Mouse (Mus musculus) cerebellum, postnatal 4 days (tissue): ENCODE measurements around the gene Olfr653.

ENCODE experiments used
- DNase-seq, 2 experiments: peaks; one replicate each; pipeline ENCODE4 v3.0.0; 2022; ENCODE audit warnings: low spot score in 2 of 2, mixed read lengths in 1 of 2

Gene Olfr653

DNA sequence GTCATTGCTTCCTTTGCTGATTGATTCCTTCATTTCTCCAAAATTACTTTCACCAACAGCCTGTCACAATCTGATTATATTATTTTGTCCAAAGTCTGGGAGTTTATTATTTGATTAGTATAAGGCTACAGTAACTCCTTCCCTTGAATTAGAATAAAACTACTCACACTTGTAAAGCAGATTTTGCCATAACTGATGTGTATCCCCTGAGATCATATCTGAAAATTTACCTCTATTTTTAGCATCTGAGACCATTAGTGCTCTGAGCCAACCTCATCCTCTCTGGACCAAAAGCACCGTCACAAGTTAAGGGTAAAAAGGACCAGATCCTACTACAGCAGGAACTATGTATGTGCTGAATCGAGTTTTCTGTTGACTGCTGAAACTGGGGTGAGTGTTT is at the start of gene Olfr653:
TSS of gene Olfr653 (plus strand) at position 301 of the 400 bp plus-strand sequence.
- DNase-seq: no peak

DNA sequence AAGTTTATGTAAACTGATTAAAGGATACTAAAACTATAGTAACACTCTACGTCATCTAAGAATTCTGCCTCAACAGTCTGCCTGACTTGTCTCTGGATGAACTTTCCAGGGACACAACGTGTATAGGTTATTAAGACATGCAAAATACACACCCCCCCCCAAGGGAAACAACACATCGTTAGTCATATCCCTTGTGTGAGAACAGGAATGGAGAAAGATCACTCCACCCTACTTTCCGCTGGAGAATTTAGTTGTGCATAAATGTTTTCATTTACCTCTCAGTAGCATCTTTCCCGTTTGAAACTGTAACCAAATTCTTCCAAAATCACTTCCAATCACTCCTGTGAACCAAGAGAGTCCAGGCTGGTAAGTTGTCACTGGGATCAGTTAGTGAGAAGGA is 27.3 kb upstream of the Olfr653 start, which contains the start of gene Olfr651:
TSS of gene Olfr651 (plus strand) at position 301 of the 400 bp plus-strand sequence.
- no peak for DNase-seq

DNA sequence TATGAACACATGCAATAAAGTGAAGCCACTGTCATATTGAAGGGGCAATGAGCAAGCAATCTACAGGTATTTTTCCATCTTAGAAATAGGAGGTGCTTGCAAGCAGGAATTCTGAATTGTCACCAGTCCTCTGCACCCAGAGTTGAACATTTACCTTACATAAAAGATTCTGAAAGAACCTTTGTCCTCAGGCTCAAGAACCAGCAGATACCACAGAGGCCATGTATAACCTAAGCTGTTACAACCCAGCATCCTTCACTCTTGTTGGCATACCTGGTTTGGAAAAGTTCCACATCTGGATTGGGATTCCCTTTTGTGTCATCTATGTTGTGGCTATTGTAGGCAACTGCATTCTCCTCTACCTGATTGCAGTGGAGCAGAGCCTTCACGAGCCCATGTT is 24.4 kb upstream of the Olfr653 start:
- no peak for DNase-seq

DNA sequence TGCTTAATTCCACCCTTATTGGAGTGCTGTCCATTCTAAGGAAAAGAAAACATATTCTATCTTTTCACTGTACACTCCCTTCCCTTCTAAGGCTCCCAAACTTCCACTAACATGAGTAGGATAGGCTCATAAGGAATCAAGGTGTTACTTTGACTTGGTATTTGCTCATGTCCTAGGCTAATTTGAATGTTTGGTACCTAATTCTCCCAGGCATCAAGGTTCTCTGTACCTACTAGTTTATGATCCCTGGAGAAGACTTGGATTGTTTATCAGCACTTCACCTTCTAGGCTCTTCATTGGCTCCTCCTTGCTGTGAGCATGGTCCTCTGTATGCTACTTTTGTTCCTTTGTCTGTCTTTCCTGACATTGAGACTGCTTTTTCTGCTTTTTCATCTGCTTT is 16.5 kb upstream of the Olfr653 start, which contains the start of gene Olfr652:
TSS of gene Olfr652 (plus strand) at position 301 of the 400 bp plus-strand sequence.
- DNase-seq: no peak

DNA sequence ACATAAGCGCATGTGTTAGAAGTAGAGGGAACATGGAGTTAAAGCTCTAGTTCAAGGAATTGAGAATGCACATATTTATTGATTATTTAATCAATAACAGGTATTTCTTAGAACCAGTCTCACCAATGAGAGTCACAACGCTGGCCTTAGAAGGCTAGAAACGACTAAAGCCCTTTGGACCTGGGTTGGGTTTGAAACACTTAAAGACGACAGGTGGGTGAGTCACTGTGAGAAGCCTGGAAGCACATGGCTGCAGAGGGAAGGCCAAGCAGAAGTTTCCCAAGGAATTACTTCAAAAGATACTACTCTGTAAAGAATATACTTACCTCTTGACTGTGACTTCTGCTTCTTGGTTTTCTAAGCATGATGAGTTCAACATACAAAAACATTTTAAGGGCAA is 3.7 kb downstream of the Olfr653 start:
- DNase-seq: no peak

DNA sequence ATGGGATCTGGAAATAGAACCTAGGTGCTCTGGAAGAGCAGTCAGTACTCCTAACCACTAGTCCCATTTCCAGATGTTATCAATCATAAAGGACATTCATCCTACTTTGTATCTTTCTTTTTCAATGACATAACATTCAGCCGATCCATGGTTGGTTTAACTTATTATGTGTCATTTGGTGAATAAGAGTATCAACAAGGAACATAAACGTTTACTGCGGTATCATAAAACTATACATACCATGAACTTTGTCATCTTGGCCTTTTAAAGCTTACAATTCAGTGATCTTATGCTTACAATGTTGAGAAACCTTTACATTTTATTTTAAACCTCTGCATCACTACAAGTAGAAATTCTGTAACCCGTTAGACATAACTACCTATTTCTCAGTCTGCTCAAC is 4.3 kb downstream of the Olfr653 start:
- no peak for DNase-seq

DNA sequence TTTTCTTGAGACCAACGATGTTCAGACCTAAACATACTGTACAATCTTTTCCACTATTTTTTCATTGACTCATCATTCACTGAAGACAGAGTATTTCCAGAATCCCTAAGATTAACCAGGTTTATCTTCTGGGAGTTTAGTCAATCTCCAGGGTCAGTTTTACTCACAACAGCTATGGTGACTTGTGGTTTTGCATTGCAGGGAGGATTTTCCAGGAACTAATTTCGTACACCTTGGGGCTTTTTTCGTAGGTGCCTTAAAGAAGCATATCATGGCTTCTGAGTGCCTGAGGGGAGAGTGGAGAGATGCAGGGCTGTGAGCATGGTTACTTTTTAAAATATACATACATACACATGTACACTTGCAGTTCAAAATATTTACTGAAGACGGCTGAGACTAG is 9.6 kb downstream of the Olfr653 start, which contains the start of gene Olfr654:
TSS of gene Olfr654 (plus strand) at position 301 of the 400 bp plus-strand sequence.
- no peak for DNase-seq

DNA sequence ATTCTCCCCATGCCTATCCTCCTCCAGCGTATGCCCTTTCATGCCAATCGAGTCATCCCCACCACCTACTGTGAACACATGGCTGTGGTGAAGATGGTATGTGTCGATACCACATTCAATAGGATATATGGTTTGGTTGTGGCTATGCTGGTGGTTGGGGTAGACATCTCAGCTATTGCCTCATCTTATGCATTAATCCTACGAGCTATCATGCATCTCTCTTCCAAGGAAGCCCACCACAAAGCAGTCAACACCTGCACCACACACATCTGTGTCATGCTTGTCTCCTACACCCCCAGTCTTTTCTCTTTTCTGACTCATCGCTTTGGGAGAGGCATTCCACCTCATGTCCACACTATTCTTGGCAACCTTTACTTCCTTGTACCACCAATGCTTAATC is 11.2 kb downstream of the Olfr653 start:
- no peak for DNase-seq

DNA sequence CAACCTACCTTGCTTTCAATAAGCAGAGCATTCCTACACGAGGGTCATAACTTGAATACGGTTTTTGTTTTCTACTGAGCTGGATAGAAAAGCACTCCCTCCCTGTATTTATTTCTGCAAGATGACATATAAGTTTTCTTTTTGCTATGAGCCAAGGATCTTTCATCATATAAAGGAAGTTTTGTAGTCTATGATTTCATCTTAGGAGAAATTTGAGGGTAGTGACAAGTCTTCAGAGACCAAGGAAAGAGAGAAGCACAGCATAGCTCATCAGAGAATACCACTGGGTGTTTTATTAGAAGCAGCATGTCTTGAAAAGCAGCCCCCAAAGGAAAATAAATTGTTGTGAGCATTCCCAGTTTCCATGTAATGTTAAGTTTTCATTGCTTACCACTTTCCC is 24.6 kb downstream of the Olfr653 start, which contains the start of gene Olfr655:
TSS of gene Olfr655 (minus strand) at position 101 of the 400 bp plus-strand sequence.
- no peak for DNase-seq

DNA sequence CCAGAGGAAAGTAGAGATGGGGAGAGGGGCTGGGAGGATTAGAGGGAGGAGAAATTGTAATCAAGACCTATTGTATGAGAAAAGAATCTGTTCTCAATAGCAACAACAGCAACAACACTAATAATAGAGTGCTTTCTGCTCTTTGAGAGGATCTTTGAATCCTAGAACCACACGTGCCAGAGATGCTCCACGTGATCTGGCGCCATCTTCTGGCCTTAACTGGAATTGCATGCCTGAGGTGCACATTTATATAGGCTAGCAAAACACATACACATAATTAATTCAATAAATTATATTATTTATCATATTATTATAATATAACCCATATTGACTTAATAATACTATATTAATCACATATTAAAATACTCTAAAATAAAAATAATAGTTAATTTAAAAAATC is 26.1 kb downstream of the Olfr653 start:
- peak in 1 of 2 experiments; percentile 10 for DNase-seq

DNA sequence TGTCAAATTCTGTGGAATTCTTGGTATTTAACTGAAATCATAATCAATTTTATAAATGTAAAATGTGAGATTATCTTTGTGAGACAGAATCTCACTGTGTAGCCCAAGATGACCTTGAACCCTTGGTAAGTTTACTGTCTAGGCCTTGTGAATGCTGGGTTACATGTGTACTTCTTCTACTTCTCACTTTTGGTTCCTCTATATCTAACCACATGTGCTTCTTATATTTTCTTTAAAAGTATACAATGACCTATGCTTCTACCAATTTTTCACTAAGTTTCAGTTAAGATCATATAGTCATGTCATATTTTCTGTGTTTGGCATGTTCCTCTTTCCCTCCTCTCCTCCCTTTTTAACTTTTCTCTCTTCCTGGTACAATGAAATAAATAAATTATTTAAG is 27.6 kb downstream of the Olfr653 start:
- no peak for DNase-seq

DNA sequence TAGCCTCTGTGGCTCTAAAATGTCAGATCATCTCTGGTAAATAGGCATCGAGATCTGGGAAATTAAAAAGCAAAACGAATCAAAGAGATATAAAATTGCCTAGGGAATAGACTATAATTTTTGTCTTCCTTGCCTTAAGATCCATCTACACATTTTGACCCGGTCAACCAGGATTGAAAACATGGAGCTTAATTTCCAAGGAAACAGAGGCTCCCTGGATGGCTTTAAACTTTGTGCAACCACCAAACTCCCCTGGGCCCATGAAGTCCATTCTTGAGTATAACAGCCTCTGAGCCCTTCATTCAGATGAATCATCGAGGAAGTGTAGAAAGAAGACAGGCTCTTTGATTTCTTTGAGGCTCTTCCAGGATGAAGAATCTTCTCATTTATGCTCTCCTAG is 36.5 kb downstream of the Olfr653 start, which contains the start of gene Olfr656:
TSS of gene Olfr656 (plus strand) at position 301 of the 400 bp plus-strand sequence.
- no peak for DNase-seq

DNA sequence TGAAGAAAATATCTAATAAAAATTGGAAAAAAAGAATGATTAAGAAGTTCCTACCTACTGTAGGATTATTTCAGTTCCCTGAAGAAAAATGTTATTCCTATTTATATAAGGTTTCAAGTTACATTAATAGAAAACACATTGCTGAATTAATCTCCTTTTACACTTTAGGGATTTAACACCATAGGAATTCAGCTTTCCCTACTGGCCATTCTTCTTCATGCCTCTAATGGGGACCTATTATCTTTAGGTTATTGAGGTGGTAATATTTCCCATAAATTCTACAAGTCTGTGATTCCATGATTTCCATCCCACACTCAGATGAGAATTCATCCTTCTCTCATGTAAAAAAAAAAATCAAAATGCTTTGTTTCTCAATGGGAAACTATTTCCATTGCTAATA is 47.4 kb downstream of the Olfr653 start, which contains the start of gene Olfr657:
TSS of gene Olfr657 (plus strand) at position 301 of the 400 bp plus-strand sequence.
- no peak for DNase-seq
